Mouse (Mus musculus): ENCODE results near the gene Hoxd12. TPM values are rescaled to one million over a fixed set of nuclear protein-coding genes. Genes with fewer than 3 reads are reported as not detected.

Gene Hoxd12
- polyA plus RNA-seq, 1 experiment = not detected

GRCm38 (mm10) chr2:74705467-74706089, 30.8 kb downstream of the Hoxd12 start:
- DNase-seq = peak; percentile 81
- WGBS = 1% methylated on average over 84 of the region's 85 CpGs
- peak overlapping the region; percentile 97 for H3K27ac ChIP-seq (ENCODE audit: insufficient read depth, low read depth, low read length)
- H3K27me3 ChIP-seq (replicated peaks; ENCODE audit: control insufficient read depth, insufficient read depth, low read length) = no peaks in the 10 kb centered on the region
- peak overlapping the region; percentile 72 for H3K4me3 ChIP-seq (ENCODE audit: insufficient read depth, low read depth, low read length)
- H3K4me1 ChIP-seq (ENCODE audit: control insufficient read depth, insufficient read depth, low read length) = peaks cover 3% of the 10 kb centered on the region; the same call in 1 of the 2 replicates
- no peaks in the 10 kb centered on the region for H3K36me3 ChIP-seq (ENCODE audit: control insufficient read depth, insufficient read depth, low read length)
- TF ChIP-seq POLR2A (IDR thresholded peaks at IDR 0.05; ENCODE audit: low read depth, low read length) = no peak
- no peak for TF ChIP-seq CTCF (conservative IDR thresholded peaks at IDR 0.05; ENCODE audit: insufficient read depth, insufficient read length, low read depth, low read length)

GRCm38 (mm10) chr2:74706393-74706960, 31.7 kb downstream of the Hoxd12 start:
- TF ChIP-seq POLR2A (IDR thresholded peaks at IDR 0.05; ENCODE audit: low read depth, low read length) = no peak
- no peak for TF ChIP-seq CTCF (conservative IDR thresholded peaks at IDR 0.05; ENCODE audit: insufficient read depth, insufficient read length, low read depth, low read length)
- DNase-seq = no peak
- peak overlapping the region; percentile 97 for H3K27ac ChIP-seq (ENCODE audit: insufficient read depth, low read depth, low read length)
- peaks cover 3% of the 10 kb centered on the region; the same call in 1 of the 2 replicates for H3K4me1 ChIP-seq (ENCODE audit: control insufficient read depth, insufficient read depth, low read length)
- H3K4me3 ChIP-seq (ENCODE audit: insufficient read depth, low read depth, low read length) = peak overlapping the region; percentile 72
- WGBS = 33% methylated on average over 13 of the region's 13 CpGs
- H3K36me3 ChIP-seq (ENCODE audit: control insufficient read depth, insufficient read depth, low read length) = no peaks in the 10 kb centered on the region
- H3K27me3 ChIP-seq (replicated peaks; ENCODE audit: control insufficient read depth, insufficient read depth, low read length) = no peaks in the 10 kb centered on the region

GRCm38 (mm10) chr2:74707599-74707998, 32.8 kb downstream of the Hoxd12 start:
- no peak for DNase-seq
- Histone ChIP-seq H3K4me1 (ENCODE audit: control insufficient read depth, insufficient read depth, low read length) (peaks cover 3% of the 10 kb centered on the region; the same call in 1 of the 2 replicates), H3K27ac (ENCODE audit: insufficient read depth, low read depth, low read length) (peak overlapping the region; percentile 48), H3K36me3 (ENCODE audit: control insufficient read depth, insufficient read depth, low read length) (no peaks in the 10 kb centered on the region), H3K27me3 (replicated peaks; ENCODE audit: control insufficient read depth, insufficient read depth, low read length) (no peaks in the 10 kb centered on the region), H3K4me3 (ENCODE audit: insufficient read depth, low read depth, low read length) (peak overlapping the region; percentile 37)
- TF ChIP-seq CTCF (conservative IDR thresholded peaks at IDR 0.05; ENCODE audit: insufficient read depth, insufficient read length, low read depth, low read length) = no peak
- no peak for TF ChIP-seq POLR2A (IDR thresholded peaks at IDR 0.05; ENCODE audit: low read depth, low read length)
- WGBS = 48% methylated on average over 7 of the region's 7 CpGs

GRCm38 (mm10) chr2:74708676-74709075, 33.9 kb downstream of the Hoxd12 start:
- TF ChIP-seq POLR2A (IDR thresholded peaks at IDR 0.05; ENCODE audit: low read depth, low read length) (no peak), CTCF (conservative IDR thresholded peaks at IDR 0.05; ENCODE audit: insufficient read depth, insufficient read length, low read depth, low read length) (no peak)
- Histone ChIP-seq H3K4me3 (ENCODE audit: insufficient read depth, low read depth, low read length) (peak overlapping the region; percentile 26; the same call in 1 of the 2 replicates), H3K27ac (ENCODE audit: insufficient read depth, low read depth, low read length) (peak overlapping the region; percentile 86), H3K4me1 (ENCODE audit: control insufficient read depth, insufficient read depth, low read length) (peaks cover 5% of the 10 kb centered on the region; the same call in 1 of the 2 replicates), H3K27me3 (replicated peaks; ENCODE audit: control insufficient read depth, insufficient read depth, low read length) (no peaks in the 10 kb centered on the region), H3K36me3 (ENCODE audit: control insufficient read depth, insufficient read depth, low read length) (no peaks in the 10 kb centered on the region)
- WGBS = 54% methylated on average over 4 of the region's 4 CpGs
- peak; percentile 75 for DNase-seq

- H3K36me3 ChIP-seq (ENCODE audit: control insufficient read depth, insufficient read depth, low read length) = no peaks in the 10 kb centered on the region
- H3K27ac ChIP-seq (ENCODE audit: insufficient read depth, low read depth, low read length) = peak overlapping the region; percentile 99
- H3K27me3 ChIP-seq (replicated peaks; ENCODE audit: control insufficient read depth, insufficient read depth, low read length) = no peaks in the 10 kb centered on the region
- 48% methylated on average over 5 of the region's 5 CpGs for WGBS
- peak; percentile 23 for DNase-seq
- no peak overlapping the region for H3K4me3 ChIP-seq (ENCODE audit: insufficient read depth, low read depth, low read length)
- TF ChIP-seq POLR2A (IDR thresholded peaks at IDR 0.05; ENCODE audit: low read depth, low read length) (no peak), CTCF (conservative IDR thresholded peaks at IDR 0.05; ENCODE audit: insufficient read depth, insufficient read length, low read depth, low read length) (no peak)
- peaks cover 8% of the 10 kb centered on the region; the same call in 1 of the 2 replicates for H3K4me1 ChIP-seq (ENCODE audit: control insufficient read depth, insufficient read depth, low read length)
These were observed 34.9 kb downstream of the Hoxd12 start for GRCm38 (mm10) chr2:74709465-74710419.

GRCm38 (mm10) chr2:74710929-74711543, 36.2 kb downstream of the Hoxd12 start:
- DNase-seq = peak; percentile 54
- Histone ChIP-seq H3K4me3 (ENCODE audit: insufficient read depth, low read depth, low read length) (peak overlapping the region; percentile 97), H3K36me3 (ENCODE audit: control insufficient read depth, insufficient read depth, low read length) (no peaks in the 10 kb centered on the region), H3K27ac (ENCODE audit: insufficient read depth, low read depth, low read length) (peak overlapping the region; percentile 99), H3K4me1 (ENCODE audit: control insufficient read depth, insufficient read depth, low read length) (peaks cover 8% of the 10 kb centered on the region; the same call in 1 of the 2 replicates), H3K27me3 (replicated peaks; ENCODE audit: control insufficient read depth, insufficient read depth, low read length) (no peaks in the 10 kb centered on the region)
- TF ChIP-seq POLR2A (IDR thresholded peaks at IDR 0.05; ENCODE audit: low read depth, low read length) = no peak
- no peak for TF ChIP-seq CTCF (conservative IDR thresholded peaks at IDR 0.05; ENCODE audit: insufficient read depth, insufficient read length, low read depth, low read length)
- WGBS = 3% methylated on average over 16 of the region's 16 CpGs
